Mouse (Mus musculus) MEL (cell line): ENCODE data around the gene Acad10. TPM values are rescaled to one million over a fixed set of nuclear protein-coding genes. Genes with fewer than 3 reads are reported as not detected.
"Not testable (repeated sequence)": the region's sequence is repeated elsewhere in the genome, so short reads cannot be mapped to it uniquely, and the experiment has no call there.

Source experiments
- DNase-seq: peaks from one replicate; pipeline ENCODE4 v3.0.0; 2011; ENCODE audit warnings: low read depth, low spot score
- H3K27ac ChIP-seq: 2 replicates; pipeline ENCODE4 v1.5.1; 2012; ENCODE audit warnings: low read depth, mild to moderate bottlenecking, control low read depth, low read length, moderate library complexity; ENCODE audit not compliant: control insufficient read depth
- H3K27me3 ChIP-seq, 2 experiments: fragments of 150-350 bp in 1 of 2; sonication (generic) in 1 of 2; 2 replicates each; pipeline ENCODE4 v1.6.1; 2012; ENCODE audit warnings: low read length in 2 of 2, mild to moderate bottlenecking in 2 of 2, improper control_type of control experiment in 1 of 2, moderate library complexity in 1 of 2; ENCODE audit not compliant: insufficient read depth in 2 of 2, control insufficient read depth in 1 of 2
- H3K36me3 ChIP-seq, 2 experiments: 2 replicates each; pipeline ENCODE4 v1.6.1; 2012 to 2014; ENCODE audit warnings: low read length in 2 of 2, improper control_type of control experiment in 1 of 2, inconsistent platforms in 1 of 2, mild to moderate bottlenecking in 1 of 2; ENCODE audit not compliant: insufficient read depth in 2 of 2, control insufficient read depth in 1 of 2
- H3K4me1 ChIP-seq, 2 experiments: fragments of 150-350 bp in 1 of 2; sonication (generic) in 1 of 2; 2 replicates each; pipeline ENCODE4 v1.6.1; 2012; ENCODE audit warnings: low read length in 2 of 2, improper control_type of control experiment in 1 of 2, mild to moderate bottlenecking in 1 of 2; ENCODE audit not compliant: insufficient read depth in 2 of 2, control insufficient read depth in 1 of 2
- H3K4me3 ChIP-seq, 2 experiments: fragments of 150-350 bp in 1 of 2; sonication (generic) in 1 of 2; 2 replicates each; pipeline ENCODE4 v1.5.1; 2012; ENCODE audit warnings: low read depth in 2 of 2, low read length in 2 of 2, mild to moderate bottlenecking in 2 of 2, moderate library complexity in 2 of 2, control low read depth in 1 of 2, improper control_type of control experiment in 1 of 2; ENCODE audit not compliant: control insufficient read depth in 1 of 2, insufficient read depth in 1 of 2
- H3K79me2 ChIP-seq: 2 replicates; pipeline ENCODE4 v1.6.1; 2012; ENCODE audit warnings: mild to moderate bottlenecking, low read length, moderate library complexity; ENCODE audit not compliant: control insufficient read depth, poor library complexity, insufficient read depth
- H3K9ac ChIP-seq: 2 replicates; pipeline ENCODE4 v1.6.1; 2012; ENCODE audit warnings: low read depth, mild to moderate bottlenecking, control low read depth, low read length, moderate library complexity; ENCODE audit not compliant: control insufficient read depth, poor library complexity, severe bottlenecking
- H3K9me3 ChIP-seq: fragments of 150-350 bp; sonication (generic); replicated peaks from 2 replicates; pipeline ENCODE4 v1.6.1; 2012; ENCODE audit warnings: mild to moderate bottlenecking, low read length, improper control_type of control experiment, moderate library complexity; ENCODE audit not compliant: insufficient read depth
- CHD1 ChIP-seq: IDR thresholded peaks from 2 replicates; pipeline ENCODE4 v1.6.1; 2012; ENCODE audit warnings: low read depth, mild to moderate bottlenecking, inconsistent platforms, low read length, improper control_type of control experiment
- CTCF ChIP-seq, 3 experiments: IDR thresholded peaks in 2 of 3; conservative IDR thresholded peaks in 1 of 3; 2 replicates each; pipeline ENCODE4 v1.5.1; 2011 to 2012; ENCODE audit warnings: low read length in 3 of 3, low read depth in 2 of 3, mild to moderate bottlenecking in 2 of 3, improper control_type of control experiment in 1 of 3, inconsistent platforms in 1 of 3, mixed read lengths in 1 of 3, moderate library complexity in 1 of 3; ENCODE audit not compliant: control insufficient read depth in 1 of 3, insufficient read depth in 1 of 3, poor library complexity in 1 of 3, severe bottlenecking in 1 of 3
- E2F4 ChIP-seq: IDR thresholded peaks from 2 replicates; pipeline ENCODE4 v1.6.1; 2011; ENCODE audit warnings: low read depth, low read length, improper control_type of control experiment, borderline replicate concordance
- EP300 ChIP-seq, 2 experiments: IDR thresholded peaks; 2 replicates each; pipeline ENCODE4 v1.6.1; 2011; ENCODE audit warnings: improper control_type of control experiment in 2 of 2, low read length in 2 of 2, low read depth in 1 of 2, mild to moderate bottlenecking in 1 of 2
- GABPA ChIP-seq: IDR thresholded peaks from 2 replicates; pipeline ENCODE4 v1.6.1; 2012; ENCODE audit warnings: low read depth, mild to moderate bottlenecking, inconsistent platforms, low read length, improper control_type of control experiment, moderate library complexity
- GATA1 ChIP-seq: IDR thresholded peaks from 2 replicates; pipeline ENCODE4 v1.6.1; 2011; ENCODE audit warnings: low read depth, low read length, improper control_type of control experiment
- HCFC1 ChIP-seq: IDR thresholded peaks from 2 replicates; pipeline ENCODE4 v1.6.1; 2012; ENCODE audit warnings: low read depth, mild to moderate bottlenecking, inconsistent platforms, low read length, improper control_type of control experiment, moderate library complexity
- JUND ChIP-seq: IDR thresholded peaks from 2 replicates; pipeline ENCODE4 v1.6.1; 2011; ENCODE audit warnings: low read depth, mild to moderate bottlenecking, improper control_type of control experiment, low read length
- KAT2A ChIP-seq: conservative IDR thresholded peaks from 2 replicates; pipeline ENCODE4 v1.6.1; 2012; ENCODE audit warnings: low read depth, low read length, improper control_type of control experiment, inconsistent platforms
- MEF2A ChIP-seq: IDR thresholded peaks from 2 replicates; pipeline ENCODE4 v1.6.1; 2014; ENCODE audit warnings: low read depth, mild to moderate bottlenecking, inconsistent platforms, low read length, improper control_type of control experiment; ENCODE audit not compliant: poor library complexity, insufficient replicate concordance, severe bottlenecking; ENCODE audit errors: extremely low read depth
- MXI1 ChIP-seq: IDR thresholded peaks from 2 replicates; pipeline ENCODE4 v1.6.1; 2011; ENCODE audit warnings: mild to moderate bottlenecking, low read depth, low read length, improper control_type of control experiment
- NELFE ChIP-seq: IDR thresholded peaks from 2 replicates; pipeline ENCODE4 v1.6.1; 2011; ENCODE audit warnings: low read depth, low read length, improper control_type of control experiment
- POLR2A ChIP-seq, 2 experiments: IDR thresholded peaks; 2 replicates each; pipeline ENCODE4 v1.6.1; 2011 to 2012; ENCODE audit warnings: low read length in 2 of 2, mild to moderate bottlenecking in 2 of 2, control low read depth in 1 of 2, improper control_type of control experiment in 1 of 2, low read depth in 1 of 2, moderate library complexity in 1 of 2; ENCODE audit not compliant: control insufficient read depth in 1 of 2, insufficient read depth in 1 of 2, poor library complexity in 1 of 2
- POLR2AphosphoS5 ChIP-seq: IDR thresholded peaks from 2 replicates; pipeline ENCODE4 v1.6.1; 2012; ENCODE audit warnings: low read depth, borderline replicate concordance, mild to moderate bottlenecking, inconsistent platforms, low read length, moderate library complexity, mixed read lengths
- RAD21 ChIP-seq: IDR thresholded peaks from 2 replicates; pipeline ENCODE4 v1.6.1; 2011; ENCODE audit warnings: mild to moderate bottlenecking, low read depth, low read length, improper control_type of control experiment
- SIN3A ChIP-seq: IDR thresholded peaks from 2 replicates; pipeline ENCODE4 v1.6.1; 2012; ENCODE audit warnings: low read length, improper control_type of control experiment, inconsistent platforms
- SMC3 ChIP-seq: IDR thresholded peaks from 2 replicates; pipeline ENCODE4 v1.6.1; 2011; ENCODE audit warnings: low read depth, low read length, improper control_type of control experiment
- TAL1 ChIP-seq: IDR thresholded peaks from 2 replicates; pipeline ENCODE4 v1.6.1; 2012; ENCODE audit warnings: mild to moderate bottlenecking, inconsistent platforms, low read length, moderate library complexity, mixed read lengths
- USF1 ChIP-seq: IDR thresholded peaks from 2 replicates; pipeline ENCODE4 v1.6.1; 2014; ENCODE audit warnings: low read depth, mild to moderate bottlenecking, inconsistent platforms, low read length, improper control_type of control experiment, moderate library complexity
- ZC3H11A ChIP-seq: IDR thresholded peaks from 2 replicates; pipeline ENCODE4 v1.6.1; 2012; ENCODE audit warnings: low read depth, mild to moderate bottlenecking, inconsistent platforms, low read length, improper control_type of control experiment
- ZMIZ1 ChIP-seq: IDR thresholded peaks from 2 replicates; pipeline ENCODE4 v1.6.1; 2012; ENCODE audit warnings: low read depth, mild to moderate bottlenecking, inconsistent platforms, low read length, improper control_type of control experiment, moderate library complexity
- ZNF384 ChIP-seq: IDR thresholded peaks from 2 replicates; pipeline ENCODE4 v1.6.1; 2012; ENCODE audit warnings: low read depth, mild to moderate bottlenecking, inconsistent platforms, low read length, improper control_type of control experiment
- polyA plus RNA-seq, 2 experiments: library from polyadenylated mRNA; stranded (reverse) in 1 of 2; unstranded in 1 of 2; fragments of >175 nt in 1 of 2; fragments of >200 nt in 1 of 2; gene quantifications; 2 replicates each; pipeline versions ENCODE4 v1.2.1 to v1.2.4; 2012; ENCODE audit warnings: low replicate concordance in 2 of 2, low read depth in 1 of 2; ENCODE audit not compliant: insufficient read length in 2 of 2, insufficient read depth in 1 of 2, missing spikeins in 1 of 2
- total RNA-seq: library from RNA; depleted of rRNA; stranded (reverse); fragments of 300-350 nt; gene quantifications from 2 replicates; pipeline ENCODE4 v1.2.3, GENCODE M21; 2012

Acad10 gene
- total and polyA plus RNA-seq, 3 experiments: 4.4 to 5.9 TPM; not detected in 1

GRCm38 (mm10) chr5:121606151-121606550 lies 54.2 kb downstream of the Acad10 start:
- H3K4me1 ChIP-seq: no peaks in the 10 kb centered on the region
- H3K4me3 ChIP-seq: no peak overlapping the region
- no peaks in the 10 kb centered on the region for H3K27me3 ChIP-seq
- no peaks in the 10 kb centered on the region for H3K36me3 ChIP-seq
- no peak overlapping the region for H3K9ac ChIP-seq
- no peaks in the 10 kb centered on the region for H3K9me3 ChIP-seq
- TF ChIP-seq MEF2A (no peak), RAD21 (peak; percentile 63), POLR2A (IDR thresholded peaks at IDR 0.05; ENCODE audit: control insufficient read depth in 1 of 2, insufficient read depth in 1 of 2, low read depth in 1 of 2, low read length in 2 of 2, poor library complexity in 1 of 2) (no peak), CTCF (IDR thresholded peaks at IDR 0.05 in 2 of 3, conservative IDR thresholded peaks at IDR 0.05 in 1 of 3; ENCODE audit: control insufficient read depth in 1 of 3, insufficient read depth in 1 of 3, low read depth in 2 of 3, low read length in 3 of 3, poor library complexity in 1 of 3, severe bottlenecking in 1 of 3) (peak; percentile 92 to 97 (median 95)), SMC3 (peak; percentile 75), ZC3H11A (peak; percentile 38; the same call in 1 of the 2 replicates)
- no peaks in the 10 kb centered on the region for H3K79me2 ChIP-seq
- no peak overlapping the region for H3K27ac ChIP-seq
- DNase-seq: peak; percentile 82

GRCm38 (mm10) chr5:121603815-121604214 lies 56.5 kb downstream of the Acad10 start:
- H3K79me2 ChIP-seq: not testable (repeated sequence)

GRCm38 (mm10) chr5:121601547-121602299 lies 58.6 kb downstream of the Acad10 start:
- H3K27me3 ChIP-seq: no peaks in the 10 kb centered on the region
- H3K4me3 ChIP-seq: no peak overlapping the region
- no peaks in the 10 kb centered on the region for H3K79me2 ChIP-seq
- peaks cover 13% of the 10 kb centered on the region in 2 experiments for H3K4me1 ChIP-seq
- H3K9ac ChIP-seq: 0 out of 2 replicates have a peak overlapping the region, but pooled peaks have one; percentile 6
- H3K36me3 ChIP-seq: peaks cover 0 to 12% of the 10 kb centered on the region in 2 experiments; a peak in 2 of 4 replicates
- H3K27ac ChIP-seq: no peak overlapping the region
- peak; percentile 90 for DNase-seq
- no peaks in the 10 kb centered on the region for H3K9me3 ChIP-seq
- no peak for TF ChIP-seq USF1
- TF ChIP-seq POLR2AphosphoS5: no peak
- no peak for TF ChIP-seq E2F4
- TF ChIP-seq SIN3A: peak; percentile 65
- 0 out of 2 replicates have a peak, but pooled peaks have one; percentile 13 for TF ChIP-seq ZNF384
- no peak for TF ChIP-seq MXI1
- TF ChIP-seq TAL1: no peak
- TF ChIP-seq GATA1: no peak
- TF ChIP-seq HCFC1: no peak
- peak; percentile 95 for TF ChIP-seq SMC3
- peak; percentile 95 to 100 (median 99); a peak in 5 of 6 replicates for TF ChIP-seq CTCF (IDR thresholded peaks at IDR 0.05 in 2 of 3, conservative IDR thresholded peaks at IDR 0.05 in 1 of 3; ENCODE audit: control insufficient read depth in 1 of 3, insufficient read depth in 1 of 3, low read depth in 2 of 3, low read length in 3 of 3, poor library complexity in 1 of 3, severe bottlenecking in 1 of 3)
- no peak for TF ChIP-seq JUND
- TF ChIP-seq ZMIZ1: no peak
- no peak for TF ChIP-seq NELFE
- peak; percentile 95 for TF ChIP-seq ZC3H11A
- no peak for TF ChIP-seq EP300 (IDR thresholded peaks at IDR 0.05; ENCODE audit: low read depth in 1 of 2, low read length in 2 of 2)
- peak; percentile 97 for TF ChIP-seq RAD21
- no peak for TF ChIP-seq GABPA
- TF ChIP-seq CHD1: no peak
- TF ChIP-seq KAT2A: no peak
- no peak for TF ChIP-seq POLR2A (IDR thresholded peaks at IDR 0.05; ENCODE audit: control insufficient read depth in 1 of 2, insufficient read depth in 1 of 2, low read depth in 1 of 2, low read length in 2 of 2, poor library complexity in 1 of 2)

More at GRCm38 (mm10) chr5:121603815-121604214, 56.5 kb downstream of the Acad10 start:
- not testable (repeated sequence) for DNase-seq, H3K36me3 ChIP-seq, H3K27ac ChIP-seq, H3K27me3 ChIP-seq, H3K4me3 ChIP-seq, H3K4me1 ChIP-seq, H3K9ac ChIP-seq, H3K9me3 ChIP-seq
